Mouse (Mus musculus): ENCODE results near the gene Noto. TPM values are rescaled to one million over a fixed set of nuclear protein-coding genes. Genes with fewer than 3 reads are reported as not detected.

Gene Noto
- polyA plus RNA-seq, 1 experiment from 2014 or later, result not detected

GRCm38 (mm10) chr6:85450697-85451663 lies 27.3 kb downstream of the Noto start, which contains the start of gene Cct7:
Gene Cct7, plus strand, starts transcription at chr6:85451514.
- Histone ChIP-seq H3K36me3 (peaks cover 12% of the 10 kb centered on the region; the same call in 1 of the 2 replicates), H3K4me2 (replicated peaks) (peak within 1 kb of the TSS; percentile 97), H3K4me3 (replicated peaks) (peak within 1 kb of the TSS; percentile 84), H3K9ac (peak within 1 kb of the TSS; percentile 82), H3K9me3 (replicated peaks) (no peaks in the 10 kb centered on the region), H3K27ac (replicated peaks) (peak within 1 kb of the TSS; percentile 95), H3K27me3 (no peaks in the 10 kb centered on the region), H3K4me1 (peaks cover 24% of the 10 kb centered on the region)
- WGBS, result 2% methylated on average over 94 of the region's 96 CpGs
- ATAC-seq (ENCODE audit: insufficient number of reproducible peaks, low FRiP score, low TSS enrichment, low read depth), result peak; percentile 94

GRCm38 (mm10) chr6:85451664-85452410 lies 28.2 kb downstream of the Noto start, which contains the start of gene Pradc1:
Gene Pradc1, minus strand, starts transcription at chr6:85451970.
- 0 out of 2 replicates have a peak, but pooled peaks cover 5% of the 10 kb centered on the region for H3K36me3 ChIP-seq
- peak within 1 kb of the TSS; percentile 82 for H3K9ac ChIP-seq
- H3K4me1 ChIP-seq, result peaks cover 31% of the 10 kb centered on the region
- no peaks in the 10 kb centered on the region for H3K9me3 ChIP-seq (replicated peaks)
- peak; percentile 92 for ATAC-seq (ENCODE audit: insufficient number of reproducible peaks, low FRiP score, low TSS enrichment, low read depth)
- H3K4me3 ChIP-seq (replicated peaks), result peak within 1 kb of the TSS; percentile 84
- WGBS, result under 1% methylated on average over 54 of the region's 54 CpGs
- H3K27ac ChIP-seq (replicated peaks), result peak within 1 kb of the TSS; percentile 95
- H3K4me2 ChIP-seq (replicated peaks), result peak within 1 kb of the TSS; percentile 97
- no peaks in the 10 kb centered on the region for H3K27me3 ChIP-seq

DNA sequence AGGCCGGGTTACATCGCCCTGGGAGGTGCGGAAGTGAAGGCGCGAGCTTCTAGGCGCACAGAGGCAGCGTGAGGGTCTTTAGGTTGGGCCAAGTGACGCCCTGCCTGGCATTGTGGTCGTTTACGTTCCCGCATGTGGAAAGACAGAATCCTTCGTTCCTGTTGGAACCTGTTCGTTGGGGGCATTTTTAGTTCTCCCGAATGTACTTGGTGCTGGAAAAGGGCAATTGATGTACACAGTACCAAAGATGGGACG lies 28.7 kb downstream of the Noto start:
- H3K27me3 ChIP-seq, result no peaks in the 10 kb centered on the region
- peak; percentile 5; the same call in 1 of the 2 replicates for ATAC-seq (ENCODE audit: insufficient number of reproducible peaks, low FRiP score, low TSS enrichment, low read depth)
- no peaks in the 10 kb centered on the region for H3K9me3 ChIP-seq (replicated peaks)
- H3K27ac ChIP-seq (replicated peaks), result peak overlapping the region; percentile 95
- H3K4me1 ChIP-seq, result peaks cover 31% of the 10 kb centered on the region
- H3K4me3 ChIP-seq (replicated peaks), result peak overlapping the region; percentile 84
- H3K4me2 ChIP-seq (replicated peaks), result peak overlapping the region; percentile 97
- H3K36me3 ChIP-seq, result 0 out of 2 replicates have a peak, but pooled peaks cover 3% of the 10 kb centered on the region
- peak overlapping the region; percentile 82 for H3K9ac ChIP-seq
- WGBS, result 0% methylated on average over 15 of the region's 15 CpGs

DNA sequence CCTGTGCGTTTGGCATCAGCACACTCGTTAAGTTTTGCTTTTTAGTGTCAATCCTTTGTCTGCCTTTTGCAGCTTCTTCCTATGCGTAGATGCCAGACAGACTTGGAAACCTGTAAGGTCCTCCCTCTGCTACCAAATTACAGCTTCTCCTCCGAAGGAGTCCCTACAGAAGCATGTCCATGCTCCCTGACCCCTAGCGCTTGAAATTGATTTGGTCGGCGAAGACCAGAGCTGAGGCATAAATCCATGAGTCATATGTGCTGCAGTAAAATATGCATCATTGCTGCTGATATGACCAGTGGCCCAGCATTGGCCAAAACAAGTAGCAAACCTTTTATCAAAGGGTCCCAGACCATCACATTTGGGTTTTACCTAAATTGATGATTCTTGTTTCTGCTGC lies 29.1 kb downstream of the Noto start:
- WGBS, result 7% methylated on average over 7 of the region's 7 CpGs
- peak overlapping the region; percentile 82 for H3K9ac ChIP-seq
- ATAC-seq (ENCODE audit: insufficient number of reproducible peaks, low FRiP score, low TSS enrichment, low read depth), result no peak
- H3K36me3 ChIP-seq, result 0 out of 2 replicates have a peak, but pooled peaks cover 3% of the 10 kb centered on the region
- no peaks in the 10 kb centered on the region for H3K27me3 ChIP-seq
- H3K9me3 ChIP-seq (replicated peaks), result no peaks in the 10 kb centered on the region
- H3K27ac ChIP-seq (replicated peaks), result no peak overlapping the region
- H3K4me2 ChIP-seq (replicated peaks), result peak overlapping the region; percentile 97
- H3K4me1 ChIP-seq, result peaks cover 33% of the 10 kb centered on the region
- peak overlapping the region; percentile 84 for H3K4me3 ChIP-seq (replicated peaks)

DNA sequence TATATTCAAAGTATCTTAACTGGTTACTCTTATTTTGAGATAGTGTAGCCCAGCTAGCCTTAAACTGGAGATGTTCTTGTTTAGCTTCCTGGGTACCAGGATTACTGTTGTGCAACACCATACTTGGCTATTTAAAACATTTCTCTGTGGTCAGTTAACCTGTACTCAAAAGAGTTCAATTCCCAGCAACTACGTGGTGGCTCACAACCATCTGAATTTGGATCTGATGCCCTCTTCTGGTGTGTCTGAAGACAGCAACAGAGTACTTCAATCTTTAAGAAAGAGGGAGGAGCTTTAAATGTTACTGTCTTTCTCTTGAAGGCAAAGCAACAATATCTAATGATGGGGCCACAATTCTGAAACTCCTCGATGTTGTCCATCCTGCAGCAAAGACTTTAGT lies 35.9 kb downstream of the Noto start:
- Histone ChIP-seq H3K4me1 (0 out of 2 replicates have a peak, but pooled peaks cover 10% of the 10 kb centered on the region), H3K4me3 (replicated peaks) (no peak overlapping the region), H3K27ac (replicated peaks) (no peak overlapping the region), H3K9me3 (replicated peaks) (no peaks in the 10 kb centered on the region), H3K36me3 (peaks cover 57% of the 10 kb centered on the region), H3K27me3 (no peaks in the 10 kb centered on the region), H3K9ac (no peak overlapping the region), H3K4me2 (replicated peaks) (no peak overlapping the region)
- ATAC-seq (ENCODE audit: insufficient number of reproducible peaks, low FRiP score, low TSS enrichment, low read depth), result no peak
- 83% methylated on average over 2 of the region's 2 CpGs for WGBS

- ATAC-seq (ENCODE audit: insufficient number of reproducible peaks, low FRiP score, low TSS enrichment, low read depth), result no peak
- no peaks in the 10 kb centered on the region for H3K27me3 ChIP-seq
- no peak overlapping the region for H3K4me2 ChIP-seq (replicated peaks)
- no peaks in the 10 kb centered on the region for H3K4me1 ChIP-seq
- H3K4me3 ChIP-seq (replicated peaks), result no peak overlapping the region
- peaks cover 91% of the 10 kb centered on the region for H3K36me3 ChIP-seq
- H3K9ac ChIP-seq, result no peak overlapping the region
- no peaks in the 10 kb centered on the region for H3K9me3 ChIP-seq (replicated peaks)
- H3K27ac ChIP-seq (replicated peaks), result no peak overlapping the region
Measured at GRCm38 (mm10) chr6:85465381-85465780, 41.7 kb downstream of the Noto start.

DNA sequence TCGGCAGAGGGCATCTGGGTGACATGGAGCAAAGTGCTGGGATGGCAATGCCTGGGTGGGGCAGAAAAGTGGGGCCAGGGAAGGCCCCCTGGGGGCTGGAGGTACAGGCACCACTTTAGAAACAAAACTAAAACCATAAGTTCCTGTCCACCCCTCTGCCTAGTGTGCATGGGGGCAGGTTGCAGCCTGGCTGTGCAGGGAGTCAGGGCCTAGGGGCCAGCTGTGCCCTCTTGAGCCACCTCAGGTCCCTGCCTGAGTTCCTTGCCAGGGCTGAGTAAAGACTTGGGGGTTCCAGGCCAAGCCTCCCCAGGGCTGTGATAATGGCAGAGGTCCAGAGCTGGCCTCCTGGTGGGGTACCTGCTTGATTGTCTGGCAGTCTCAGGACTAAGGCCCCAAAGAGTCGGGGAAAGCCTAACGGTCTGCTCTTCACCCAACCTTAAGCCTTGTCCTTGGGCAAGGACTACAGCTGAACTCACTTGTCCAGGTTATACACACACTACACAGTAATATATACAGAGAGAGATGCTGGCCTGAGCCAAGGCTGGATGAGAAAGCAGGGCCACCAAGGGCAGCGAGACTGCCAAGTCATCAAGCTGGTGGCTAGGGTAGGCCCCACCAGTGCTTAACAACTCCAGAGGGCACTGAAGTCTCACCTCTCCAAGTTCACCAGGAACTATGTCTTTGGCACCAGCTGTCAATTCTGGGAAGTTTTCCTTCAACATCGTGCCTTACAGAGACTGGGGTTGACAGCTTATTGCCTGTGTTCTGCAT lies 46.2 kb downstream of the Noto start:
- no peak overlapping the region for H3K4me3 ChIP-seq (replicated peaks)
- 69% methylated on average over 5 of the region's 5 CpGs for WGBS
- no peak for ATAC-seq (ENCODE audit: insufficient number of reproducible peaks, low FRiP score, low TSS enrichment, low read depth)
- H3K9me3 ChIP-seq (replicated peaks), result no peaks in the 10 kb centered on the region
- no peak overlapping the region for H3K4me2 ChIP-seq (replicated peaks)
- H3K36me3 ChIP-seq, result peaks cover 48% of the 10 kb centered on the region
- H3K27ac ChIP-seq (replicated peaks), result no peak overlapping the region
- no peaks in the 10 kb centered on the region for H3K27me3 ChIP-seq
- no peaks in the 10 kb centered on the region for H3K4me1 ChIP-seq
- no peak overlapping the region for H3K9ac ChIP-seq

- WGBS, result 62% methylated on average over 8 of the region's 8 CpGs
- Histone ChIP-seq H3K4me1 (no peaks in the 10 kb centered on the region), H3K4me2 (replicated peaks) (no peak overlapping the region), H3K36me3 (peaks cover 27% of the 10 kb centered on the region), H3K27ac (replicated peaks) (no peak overlapping the region), H3K9ac (no peak overlapping the region), H3K27me3 (no peaks in the 10 kb centered on the region), H3K4me3 (replicated peaks) (no peak overlapping the region), H3K9me3 (replicated peaks) (no peaks in the 10 kb centered on the region)
- ATAC-seq (ENCODE audit: insufficient number of reproducible peaks, low FRiP score, low TSS enrichment, low read depth), result no peak
Measured at GRCm38 (mm10) chr6:85471962-85472361, 48.3 kb downstream of the Noto start.

- Histone ChIP-seq H3K4me1 (no peaks in the 10 kb centered on the region), H3K9me3 (replicated peaks) (no peaks in the 10 kb centered on the region), H3K4me2 (replicated peaks) (no peak overlapping the region), H3K4me3 (replicated peaks) (no peak overlapping the region), H3K27ac (replicated peaks) (no peak overlapping the region), H3K36me3 (peaks cover 21% of the 10 kb centered on the region), H3K9ac (no peak overlapping the region), H3K27me3 (0 out of 2 replicates have a peak, but pooled peaks cover under 1% of the 10 kb centered on the region)
- WGBS, result 49% methylated on average over 5 of the region's 5 CpGs
- no peak for ATAC-seq (ENCODE audit: insufficient number of reproducible peaks, low FRiP score, low TSS enrichment, low read depth)
Measured at GRCm38 (mm10) chr6:85472542-85472941, 48.9 kb downstream of the Noto start.

GRCm38 (mm10) chr6:85475581-85475980 lies 51.9 kb downstream of the Noto start:
- peaks cover 7% of the 10 kb centered on the region; the same call in 1 of the 2 replicates for H3K27me3 ChIP-seq
- H3K27ac ChIP-seq (replicated peaks), result no peak overlapping the region
- no peaks in the 10 kb centered on the region for H3K36me3 ChIP-seq
- no peak overlapping the region for H3K9ac ChIP-seq
- H3K4me3 ChIP-seq (replicated peaks), result no peak overlapping the region
- ATAC-seq (ENCODE audit: insufficient number of reproducible peaks, low FRiP score, low TSS enrichment, low read depth), result no peak
- H3K9me3 ChIP-seq (replicated peaks), result no peaks in the 10 kb centered on the region
- H3K4me2 ChIP-seq (replicated peaks), result no peak overlapping the region
- 87% methylated on average over 3 of the region's 3 CpGs for WGBS
- no peaks in the 10 kb centered on the region for H3K4me1 ChIP-seq

All from embryonic facial prominence, embryonic 15.5 days (tissue).